Mouse (Mus musculus) thymus, adult 2 months (tissue): ENCODE measurements around the gene Mmp2. TPM values are rescaled to one million over a fixed set of nuclear protein-coding genes. Genes with fewer than 3 reads are reported as not detected.

Experiments used
- DNase-seq: peaks from one replicate; pipeline ENCODE4 v3.0.0; 2021
- H3K27ac ChIP-seq: fragments of 200-500 bp; 2 replicates; pipeline ENCODE4 v1.5.1; 2012; ENCODE audit warnings: low read length, control low read depth; ENCODE audit not compliant: control insufficient read depth, insufficient read depth
- H3K27me3 ChIP-seq: fragments of 200-500 bp; 2 replicates; pipeline ENCODE4 v1.6.1; 2012; ENCODE audit warnings: mild to moderate bottlenecking, low read length, moderate library complexity, mixed read lengths; ENCODE audit not compliant: control insufficient read depth, insufficient read depth
- H3K36me3 ChIP-seq: fragments of 200-500 bp; 2 replicates; pipeline ENCODE4 v1.6.1; 2012; ENCODE audit warnings: mild to moderate bottlenecking, low read length, moderate library complexity; ENCODE audit not compliant: control insufficient read depth, insufficient read depth
- H3K4me1 ChIP-seq: fragments of 200-500 bp; replicated peaks from 2 replicates; pipeline ENCODE4 v1.6.1; 2012; ENCODE audit warnings: low read length; ENCODE audit not compliant: control insufficient read depth, insufficient read depth
- H3K4me3 ChIP-seq: fragments of 200-500 bp; 2 replicates; pipeline ENCODE4 v1.5.1; 2012; ENCODE audit warnings: mild to moderate bottlenecking, low read length, control low read depth, moderate library complexity; ENCODE audit not compliant: control insufficient read depth, insufficient read depth
- CTCF ChIP-seq: fragments of 200-500 bp; IDR thresholded peaks from 2 replicates; pipeline ENCODE4 v1.5.1; 2012; ENCODE audit warnings: mild to moderate bottlenecking, control low read depth, low read length, moderate library complexity, borderline replicate concordance; ENCODE audit not compliant: control insufficient read depth, poor library complexity, insufficient read depth; ENCODE audit errors: extremely low read depth
- POLR2A ChIP-seq: fragments of 200-500 bp; IDR thresholded peaks from 2 replicates; pipeline ENCODE4 v1.6.1; 2012; ENCODE audit warnings: mild to moderate bottlenecking, low read length, control low read depth, moderate library complexity; ENCODE audit not compliant: control insufficient read depth, poor library complexity, insufficient read depth; ENCODE audit errors: extremely low read depth
- WGBS: fragments of 180-500 bp; shearing (Covaris S2); methylation state at CpG from one replicate; pipeline ENCODE4 v1.1.7; 2018; 5-methylcytosine and 5-hydroxymethylcytosine counted together
- polyA plus RNA-seq: library from polyadenylated mRNA; depleted of rRNA; stranded (reverse); fragments of >200 nt; gene quantifications from 2 replicates; pipeline ENCODE4 v1.2.3, GENCODE M21; 2012; rRNA removed

Gene Mmp2
- polyA plus RNA-seq, 1 experiment: 55.9 TPM

DNA sequence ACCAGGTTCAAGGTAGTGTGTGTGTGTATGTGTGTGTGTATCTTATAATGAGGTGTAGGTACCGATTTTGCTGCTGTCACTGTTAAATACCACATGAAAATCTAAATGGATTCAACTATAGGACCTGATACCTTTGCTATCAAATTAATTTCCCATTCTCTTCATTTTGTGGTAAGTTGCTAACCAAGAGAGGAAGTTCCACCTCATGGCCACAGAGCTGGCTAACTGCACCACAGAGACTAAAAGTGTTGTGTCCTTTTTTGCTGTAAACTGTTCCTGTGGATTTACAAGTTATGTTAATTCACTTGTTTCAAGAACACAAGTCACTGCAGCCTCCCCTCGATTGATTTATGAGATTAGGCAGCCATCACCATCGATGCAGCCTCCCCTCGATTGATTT, 70.7 kb downstream of the Mmp2 start:
- Histone ChIP-seq H3K36me3 (no peaks in the 10 kb centered on the region), H3K27ac (no peak overlapping the region), H3K27me3 (no peaks in the 10 kb centered on the region), H3K4me3 (no peak overlapping the region), H3K4me1 (no peaks in the 10 kb centered on the region)
- 38% methylated on average over 4 of the region's 4 CpGs for WGBS
- TF ChIP-seq POLR2A (no peak), CTCF (no peak)
- no peak for DNase-seq

- Histone ChIP-seq H3K36me3 (no peaks in the 10 kb centered on the region), H3K27me3 (no peaks in the 10 kb centered on the region), H3K4me1 (no peaks in the 10 kb centered on the region), H3K4me3 (no peak overlapping the region), H3K27ac (no peak overlapping the region)
- no peak for DNase-seq
- 93% methylated on average over 9 of the region's 9 CpGs for WGBS
- TF ChIP-seq POLR2A (no peak), CTCF (no peak)
Measured at GRCm38 (mm10) chr8:92899590-92899989, 72.5 kb downstream of the Mmp2 start.

DNA sequence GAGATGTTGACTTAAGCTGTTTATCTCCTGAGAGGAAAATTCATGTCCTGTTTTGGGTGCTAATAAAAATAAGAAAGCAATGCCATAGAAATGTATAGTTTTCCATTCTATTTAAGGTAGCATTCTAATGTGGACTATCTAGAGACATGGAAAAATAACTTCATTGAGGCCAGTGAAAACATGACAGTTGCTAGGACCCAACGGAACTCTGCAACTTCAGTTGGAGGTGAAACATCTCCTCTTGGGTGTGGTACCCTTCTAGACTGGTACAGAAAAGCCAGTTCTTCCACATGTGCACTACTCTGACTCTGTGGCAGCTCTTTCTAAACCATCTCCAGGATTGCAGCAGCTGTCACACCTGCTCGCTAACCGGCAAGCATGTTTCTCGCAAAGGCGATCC, 74.0 kb downstream of the Mmp2 start, which contains the start of gene Capns2:
Gene Capns2 (plus strand): TSS at position 301 of the 400 bp plus-strand sequence.
- DNase-seq: no peak
- Histone ChIP-seq H3K36me3 (no peaks in the 10 kb centered on the region), H3K27me3 (no peaks in the 10 kb centered on the region), H3K4me1 (no peaks in the 10 kb centered on the region), H3K4me3 (no peak within 1 kb of the TSS), H3K27ac (no peak within 1 kb of the TSS)
- TF ChIP-seq CTCF (no peak), POLR2A (no peak)
- WGBS: 96% methylated on average over 5 of the region's 5 CpGs

DNA sequence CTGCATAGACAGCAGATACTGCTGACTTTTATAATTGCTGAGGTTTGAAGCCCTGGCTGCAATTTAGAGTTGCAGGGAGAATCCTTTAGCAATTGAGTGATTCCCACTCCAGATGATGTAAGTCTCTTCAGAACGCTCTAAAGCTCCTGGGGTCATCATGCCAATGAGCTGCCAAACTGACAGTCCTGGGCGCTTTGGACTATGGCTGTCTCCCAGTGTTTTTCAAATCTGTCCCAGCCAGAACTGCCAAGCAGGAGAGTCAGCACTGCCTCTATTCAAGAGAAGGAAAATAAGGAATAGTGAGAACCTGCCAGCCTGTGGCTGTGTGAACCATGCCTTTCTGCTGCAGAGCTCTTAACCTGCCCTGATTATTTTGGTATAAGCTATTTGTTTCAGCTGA, 75.9 kb downstream of the Mmp2 start:
- Histone ChIP-seq H3K27me3 (no peaks in the 10 kb centered on the region), H3K36me3 (no peaks in the 10 kb centered on the region), H3K4me3 (no peak overlapping the region), H3K4me1 (no peaks in the 10 kb centered on the region), H3K27ac (no peak overlapping the region)
- no peak for TF ChIP-seq CTCF
- no peak for TF ChIP-seq POLR2A
- DNase-seq: no peak
- WGBS: 94% methylated on average over 2 of the region's 2 CpGs

Other genes with a start within 250 kb of the Mmp2 start
- 0.07 TPM in 1 of 2 replicates, not detected in the other for gene Irx6, start 153.0 kb upstream of the Mmp2 start, polyA plus RNA-seq
- gene Lpcat2, start 28.0 kb downstream of the Mmp2 start, polyA plus RNA-seq: 11.6 and 14.2 TPM in 2 replicates
- 0.22 and 0.66 TPM in 2 replicates for gene Capns2, start 74.1 kb downstream of the Mmp2 start, polyA plus RNA-seq
- 0.18 and 0.34 TPM in 2 replicates for gene Slc6a2, start 132.8 kb downstream of the Mmp2 start, polyA plus RNA-seq
- gene Ces1a, start 220.9 kb downstream of the Mmp2 start, polyA plus RNA-seq: 0.15 and 0.39 TPM in 2 replicates